Mouse (Mus musculus): Measurements from ENCODE around the gene Abcb1b.
"Not testable (repeated sequence)": the region's sequence is repeated elsewhere in the genome, so short reads cannot be mapped to it uniquely, and the experiment has no call there.

GRCm38 (mm10) chr5:8820592-8821104 is 22.7 kb downstream of the Abcb1b start:
- not testable (repeated sequence) for TF ChIP-seq CTCF (IDR thresholded peaks at IDR 0.05; ENCODE audit: extremely low read depth, insufficient read depth, insufficient read length, insufficient replicate concordance); POLR2A (IDR thresholded peaks at IDR 0.05; ENCODE audit: low read depth, low read length)

Measured in spleen, adult 2 months (tissue).